Mouse (Mus musculus) cerebellum, adult 18-20 months (tissue): ENCODE measurements around the gene Trim34b.
A peak's percentile ranks its signal among the peaks of the same experiment; 100 is the strongest.
"Not testable (repeated sequence)": the region's sequence is repeated elsewhere in the genome, so short reads cannot be mapped to it uniquely, and the experiment has no call there.

Source experiments
- DNase-seq, 2 experiments: peaks; one replicate each; pipeline ENCODE4 v3.0.0; 2021

Trim34b gene

GRCm38 (mm10) chr7:104329171-104329570, at the start of gene Trim34b:
Gene Trim34b, plus strand, starts transcription at chr7:104329471.
- DNase-seq: not testable (repeated sequence)

GRCm38 (mm10) chr7:104287576-104288443, 41.5 kb upstream of the Trim34b start, which contains the start of gene Trim5:
Gene Trim5, minus strand, starts transcription at chr7:104288094.
- not testable (repeated sequence) for DNase-seq

- DNase-seq: no peak
Measured at GRCm38 (mm10) chr7:104290641-104291040, 38.6 kb upstream of the Trim34b start.

- DNase-seq: no peak
Measured at GRCm38 (mm10) chr7:104291638-104292400, 37.5 kb upstream of the Trim34b start.

- DNase-seq: no peak
Measured at GRCm38 (mm10) chr7:104314796-104315353, 14.4 kb upstream of the Trim34b start.

GRCm38 (mm10) chr7:104315369-104316080, 13.7 kb upstream of the Trim34b start, which contains the start of gene Trim12a:
Gene Trim12a, minus strand, starts transcription at chr7:104315466.
- not testable (repeated sequence) for DNase-seq

GRCm38 (mm10) chr7:104322028-104322427, 7.2 kb upstream of the Trim34b start:
- DNase-seq: no peak

- not testable (repeated sequence) for DNase-seq
Measured at GRCm38 (mm10) chr7:104335547-104335946, 6.3 kb downstream of the Trim34b start.

GRCm38 (mm10) chr7:104340744-104341143, 11.5 kb downstream of the Trim34b start:
- DNase-seq: not testable (repeated sequence)

GRCm38 (mm10) chr7:104348043-104348442, 18.8 kb downstream of the Trim34b start:
- not testable (repeated sequence) for DNase-seq

GRCm38 (mm10) chr7:104352717-104353599, 23.7 kb downstream of the Trim34b start, which contains the start of gene Trim12c:
Gene Trim12c, minus strand, starts transcription at chr7:104353362.
- DNase-seq: peak in 1 of 2 experiments; percentile 1

- DNase-seq: no peak
Measured at GRCm38 (mm10) chr7:104353600-104353967, 24.3 kb downstream of the Trim34b start.

GRCm38 (mm10) chr7:104366339-104366738, 37.1 kb downstream of the Trim34b start:
- DNase-seq: no peak

- no peak for DNase-seq
Measured at GRCm38 (mm10) chr7:104369736-104370414, 40.6 kb downstream of the Trim34b start, which contains the start of gene Trim30b. Gene Trim30b, minus strand, starts transcription at chr7:104369884.
